Mouse (Mus musculus): ENCODE results near the gene Taf6.
"Not testable (repeated sequence)": the region's sequence is repeated elsewhere in the genome, so short reads cannot be mapped to it uniquely, and the experiment has no call there.

Gene Taf6

GRCm38 (mm10) chr5:138186950-138187638, at the start of gene Taf6, which contains the start of gene Cnpy4:
TSS of gene Taf6 (minus strand) at chr5:138187451.
TSS of gene Cnpy4 (plus strand) at chr5:138187485.
- peak; percentile 86 to 89 for DNase-seq

- no peak for DNase-seq
Measured at GRCm38 (mm10) chr5:138234224-138234623, 47.0 kb upstream of the Taf6 start.

- no peak for DNase-seq
Measured at GRCm38 (mm10) chr5:138233778-138234177, 46.5 kb upstream of the Taf6 start.

- no peak for DNase-seq
Measured at GRCm38 (mm10) chr5:138229511-138229910, 42.3 kb upstream of the Taf6 start.

GRCm38 (mm10) chr5:138228026-138228425, 40.8 kb upstream of the Taf6 start:
- peak in 1 of 2 experiments; percentile 15 for DNase-seq

- DNase-seq = no peak
Measured at GRCm38 (mm10) chr5:138227367-138227766, 40.1 kb upstream of the Taf6 start.

GRCm38 (mm10) chr5:138226491-138226890, 39.2 kb upstream of the Taf6 start:
- no peak for DNase-seq

GRCm38 (mm10) chr5:138225700-138226099, 38.4 kb upstream of the Taf6 start, which contains the start of gene Nxpe5:
TSS of gene Nxpe5 (plus strand) at chr5:138225898.
- no peak for DNase-seq

GRCm38 (mm10) chr5:138223287-138223686, 36.0 kb upstream of the Taf6 start:
- no peak for DNase-seq

GRCm38 (mm10) chr5:138222111-138222510, 34.9 kb upstream of the Taf6 start:
- DNase-seq = peak; percentile 75 to 78

GRCm38 (mm10) chr5:138219864-138220263, 32.6 kb upstream of the Taf6 start:
- DNase-seq = no peak

GRCm38 (mm10) chr5:138216632-138217031, 29.4 kb upstream of the Taf6 start:
- not testable (repeated sequence) for DNase-seq

GRCm38 (mm10) chr5:138207873-138208272, 20.6 kb upstream of the Taf6 start:
- DNase-seq = no peak

GRCm38 (mm10) chr5:138207253-138207652, 20.0 kb upstream of the Taf6 start:
- no peak for DNase-seq

GRCm38 (mm10) chr5:138202086-138202485, 14.8 kb upstream of the Taf6 start:
- DNase-seq = no peak

GRCm38 (mm10) chr5:138199576-138199975, 12.3 kb upstream of the Taf6 start:
- DNase-seq = no peak

GRCm38 (mm10) chr5:138195463-138195862, 8.2 kb upstream of the Taf6 start:
- no peak for DNase-seq

- DNase-seq = peak in 1 of 2 experiments; percentile 30
Measured at GRCm38 (mm10) chr5:138194755-138195345, 7.6 kb upstream of the Taf6 start.

GRCm38 (mm10) chr5:138193771-138194727, 6.8 kb upstream of the Taf6 start, which contains the start of gene Mblac1:
TSS of gene Mblac1 (plus strand) at chr5:138194314.
- peak; percentile 87 for DNase-seq

- peak; percentile 75 to 77 for DNase-seq
Measured at GRCm38 (mm10) chr5:138187661-138188306, 533 bp upstream of the Taf6 start.

GRCm38 (mm10) chr5:138173217-138173616, 14.0 kb downstream of the Taf6 start:
- DNase-seq = no peak

- peak; percentile 99 for DNase-seq
Measured at GRCm38 (mm10) chr5:138171695-138172491, 15.4 kb downstream of the Taf6 start, which contains the start of the genes Ap4m1 and Mcm7. TSS of gene Ap4m1 (plus strand) at chr5:138172002. TSS of gene Mcm7 (minus strand) at chr5:138172422.

Data from lung, adult 18-20 months (tissue).